Mouse (Mus musculus) kidney, adult 11 months (tissue): ENCODE measurements around the gene Cab39.

ENCODE experiments used
- DNase-seq: peaks from one replicate; pipeline ENCODE4 v3.0.0; 2022

The Cab39 gene

DNA sequence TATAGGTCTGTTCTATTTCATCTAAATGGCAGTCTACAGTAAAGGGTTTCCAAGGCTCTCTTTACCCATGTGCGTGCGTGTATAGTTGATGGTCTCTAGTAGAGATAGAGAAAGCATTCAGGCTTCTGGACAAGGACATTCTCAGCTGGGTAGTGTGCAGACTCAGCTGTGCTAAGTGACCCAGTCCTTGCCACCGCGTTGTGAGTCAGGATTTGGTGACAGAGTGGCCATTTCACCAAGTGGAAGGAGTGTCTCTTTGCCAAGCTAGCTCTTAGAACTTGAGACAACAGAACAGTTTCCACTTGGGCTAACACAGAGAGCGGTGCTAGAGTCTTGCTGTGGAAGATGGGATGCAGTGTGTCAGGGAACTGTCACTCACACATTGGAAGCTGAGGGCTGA is 57.6 kb downstream of the Cab39 start:
- DNase-seq = no peak

DNA sequence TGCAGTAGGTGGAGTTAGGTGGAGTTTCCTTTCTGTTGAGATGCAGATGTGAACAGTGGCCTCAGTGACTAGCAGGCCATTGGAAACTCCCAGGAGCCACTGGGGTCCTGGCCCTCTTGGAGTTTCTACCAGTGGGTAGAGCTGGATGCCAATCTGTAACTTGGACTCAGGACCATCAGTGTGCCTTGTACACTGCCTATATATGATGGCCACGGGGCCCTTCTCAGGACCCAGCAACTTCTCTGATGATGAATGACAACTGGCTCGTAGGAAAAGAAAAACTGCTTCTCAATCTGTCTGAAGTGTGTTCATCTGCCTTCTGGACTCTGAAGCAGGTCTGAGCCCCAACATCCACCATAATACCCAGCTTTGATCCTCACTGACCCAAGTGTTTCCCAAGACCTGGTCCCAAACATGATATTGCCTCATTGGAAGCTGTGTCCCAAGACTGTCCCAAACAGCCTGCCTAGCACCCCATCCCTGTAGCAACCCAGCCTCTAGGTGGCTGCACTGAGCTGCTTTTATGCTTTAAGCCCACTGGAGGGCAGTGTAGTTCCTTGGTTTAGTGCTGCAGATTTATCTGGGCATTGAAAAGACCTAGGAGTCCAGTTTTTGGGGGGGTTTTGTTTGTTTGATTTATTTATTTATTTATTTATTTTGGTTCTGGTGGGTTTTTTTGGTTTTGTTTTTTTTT is 59.9 kb downstream of the Cab39 start:
- DNase-seq = peak; percentile 57

DNA sequence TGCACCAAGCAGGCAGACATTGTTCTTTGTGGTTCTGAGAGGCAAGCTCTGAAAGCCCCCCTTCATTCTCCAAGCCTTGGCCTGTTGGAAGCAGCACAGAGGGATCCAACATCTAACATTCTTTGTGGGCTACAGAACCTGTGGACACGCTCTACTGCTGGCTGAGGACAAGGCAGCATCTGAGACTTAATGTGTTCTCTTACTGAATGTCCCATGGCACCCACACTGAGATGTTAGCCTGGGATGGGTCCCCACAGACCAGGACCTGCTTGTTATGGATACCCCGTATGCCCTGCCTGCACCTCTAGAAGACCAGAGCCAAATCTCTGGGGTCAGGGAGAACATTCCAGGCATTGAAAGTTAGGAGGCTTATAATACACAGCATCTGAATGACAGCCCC is 60.6 kb downstream of the Cab39 start:
- DNase-seq = no peak

DNA sequence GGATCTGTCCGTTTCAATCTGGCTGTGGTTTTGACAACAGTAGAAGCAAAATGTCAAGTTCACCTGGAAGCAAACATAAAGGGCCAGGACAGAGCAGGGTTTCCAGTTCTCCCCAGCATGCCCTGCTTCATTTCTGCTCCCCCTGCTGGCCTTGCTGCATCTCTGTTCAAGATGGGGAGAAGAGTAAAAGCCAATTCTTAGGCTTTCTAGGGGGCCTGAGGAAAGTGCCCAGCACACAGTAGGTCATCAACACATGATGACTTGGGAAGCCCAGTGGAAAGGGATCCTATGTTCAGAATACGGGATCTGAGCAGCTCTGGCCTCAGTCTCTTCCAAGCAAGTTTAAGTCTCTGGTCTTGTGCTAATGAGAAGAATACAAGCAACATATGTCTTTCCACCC is 61.2 kb downstream of the Cab39 start:
- no peak for DNase-seq

DNA sequence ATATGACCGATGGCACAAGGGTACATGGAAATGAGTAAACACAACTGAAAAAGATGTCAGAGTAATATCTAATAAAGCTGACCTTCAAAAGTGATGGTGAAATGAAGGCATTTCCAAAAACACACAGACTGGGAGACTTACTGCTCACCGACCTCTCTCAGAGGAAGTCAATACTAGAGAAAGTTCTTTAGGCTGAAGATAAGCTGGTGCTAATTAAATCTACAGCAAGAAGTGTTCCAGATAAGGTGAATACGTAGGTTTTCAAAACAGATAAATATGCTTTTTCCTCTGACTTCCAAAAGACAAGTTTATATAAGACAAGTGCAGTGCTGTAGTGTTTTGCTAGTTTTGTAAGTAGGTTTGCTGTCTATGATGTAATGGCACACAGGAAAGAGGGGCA is 63.0 kb downstream of the Cab39 start:
- DNase-seq = no peak

DNA sequence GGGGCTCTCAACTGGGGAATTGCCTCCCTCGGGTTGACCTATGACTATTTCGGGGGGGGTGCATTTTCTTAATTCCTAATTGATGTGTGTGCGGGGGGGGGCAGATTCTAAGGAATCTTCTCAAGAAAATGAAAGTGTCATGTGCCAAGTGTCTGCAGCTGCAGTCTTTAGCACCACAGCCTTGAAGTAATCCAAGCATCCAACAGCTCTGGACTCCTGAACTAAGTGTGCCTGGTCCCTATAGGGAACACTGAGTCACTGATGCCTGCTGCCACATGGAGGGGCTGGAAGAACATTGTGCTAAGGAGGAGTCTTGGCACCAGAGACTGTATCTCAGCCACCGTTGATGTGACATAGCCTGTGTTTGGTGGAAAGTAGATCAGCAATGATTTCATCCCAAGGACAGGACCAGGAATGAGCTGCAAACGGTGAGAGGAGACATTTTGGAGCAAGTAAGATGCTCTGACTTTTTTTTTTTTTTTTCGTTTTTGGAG is 64.1 kb downstream of the Cab39 start:
- DNase-seq = no peak

DNA sequence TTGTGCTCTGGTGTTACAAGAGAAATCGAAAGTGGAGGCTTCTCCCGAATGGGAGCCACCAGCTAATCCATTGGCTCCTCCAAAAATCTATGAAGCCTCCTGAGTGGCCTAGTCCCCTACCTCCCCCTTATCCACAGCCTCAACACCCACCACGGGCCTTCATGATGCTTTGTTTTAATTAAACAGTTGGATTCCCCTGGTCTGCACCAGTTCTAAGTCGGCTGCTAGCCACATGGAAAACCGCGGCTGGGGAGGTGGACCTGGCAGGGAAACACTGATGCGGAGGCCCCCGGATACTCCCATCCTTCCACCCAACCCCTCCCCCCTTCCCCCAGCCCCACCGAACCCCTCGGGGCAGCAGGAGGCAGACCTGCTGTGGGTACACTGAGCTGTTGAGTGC is 71.1 kb downstream of the Cab39 start:
- DNase-seq = no peak

DNA sequence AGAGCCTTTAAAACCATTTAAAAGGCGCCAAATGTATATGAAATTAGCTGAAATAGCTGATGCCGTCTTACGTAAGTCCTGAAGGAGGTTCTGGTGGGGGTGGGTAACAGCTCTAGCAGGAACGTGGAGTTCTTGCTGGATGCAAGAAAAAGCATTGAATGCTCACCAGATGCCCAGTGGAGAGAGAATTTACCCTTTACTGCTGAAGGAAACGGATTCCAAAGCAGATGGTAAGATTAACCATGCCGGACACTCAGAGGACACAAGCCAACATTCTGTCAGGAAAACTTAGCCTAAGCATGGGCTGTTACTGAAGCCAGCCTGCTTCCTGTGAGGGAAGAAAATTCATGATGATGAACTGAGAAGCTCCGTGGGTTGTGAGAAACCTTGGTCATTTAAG is 76.8 kb downstream of the Cab39 start:
- no peak for DNase-seq

DNA sequence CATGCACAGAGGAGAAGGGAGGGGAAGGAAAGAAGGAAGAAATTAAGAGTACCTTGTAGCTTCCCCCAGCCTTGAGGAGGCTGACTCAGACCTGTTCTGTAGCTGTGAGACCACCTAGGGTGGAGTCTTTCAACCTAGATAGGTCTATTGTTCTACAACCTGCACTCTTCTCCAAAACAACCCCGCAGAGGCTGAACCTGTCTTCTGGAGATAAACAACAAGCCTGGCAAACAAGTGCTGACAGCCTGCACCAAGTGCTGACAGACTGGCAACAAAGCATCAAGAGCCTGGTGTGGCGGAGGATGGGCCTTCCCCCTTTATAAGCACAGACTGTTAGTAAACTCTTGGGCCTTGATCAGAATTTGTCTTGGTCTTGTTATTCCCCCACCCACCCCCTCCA is 77.3 kb downstream of the Cab39 start:
- DNase-seq = no peak

DNA sequence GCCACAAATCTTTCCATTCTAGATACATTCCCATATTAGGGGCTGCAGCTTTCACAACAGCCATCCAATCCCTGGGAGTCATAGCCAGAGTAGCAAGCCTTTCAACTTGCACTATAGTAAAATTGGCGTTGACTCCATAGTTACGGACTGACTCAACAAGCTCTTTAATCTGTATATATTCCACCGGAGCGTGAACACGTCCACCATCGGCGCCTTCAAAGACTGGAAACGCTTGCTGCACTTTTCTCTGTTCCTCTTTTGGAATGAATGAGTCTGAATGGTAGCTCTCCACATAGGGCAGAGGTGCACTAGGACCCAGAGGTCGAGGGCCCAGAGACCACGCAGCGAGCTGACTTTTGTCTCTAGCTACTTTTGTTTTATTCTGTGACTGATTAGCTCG is 88.8 kb downstream of the Cab39 start:
- no peak for DNase-seq

DNA sequence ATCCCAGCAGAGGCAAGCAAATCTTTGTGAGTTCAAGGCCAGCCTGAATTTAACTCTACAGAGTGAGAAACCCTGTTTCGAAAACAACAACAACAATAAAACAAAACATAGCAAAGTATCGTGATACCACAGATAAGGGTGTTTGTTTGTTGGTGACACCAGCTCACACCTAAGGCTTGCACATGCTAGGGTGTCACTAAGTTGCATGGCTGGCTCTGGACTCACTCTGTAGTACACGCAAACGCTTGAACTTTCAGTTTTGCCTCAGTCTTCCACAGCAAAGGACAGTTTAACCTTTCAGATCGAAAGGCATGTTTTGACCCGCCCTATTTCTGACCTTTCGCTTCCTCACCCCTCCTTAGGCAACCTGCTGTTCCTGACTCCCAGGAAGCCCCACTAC is 94.0 kb downstream of the Cab39 start:
- DNase-seq = no peak

DNA sequence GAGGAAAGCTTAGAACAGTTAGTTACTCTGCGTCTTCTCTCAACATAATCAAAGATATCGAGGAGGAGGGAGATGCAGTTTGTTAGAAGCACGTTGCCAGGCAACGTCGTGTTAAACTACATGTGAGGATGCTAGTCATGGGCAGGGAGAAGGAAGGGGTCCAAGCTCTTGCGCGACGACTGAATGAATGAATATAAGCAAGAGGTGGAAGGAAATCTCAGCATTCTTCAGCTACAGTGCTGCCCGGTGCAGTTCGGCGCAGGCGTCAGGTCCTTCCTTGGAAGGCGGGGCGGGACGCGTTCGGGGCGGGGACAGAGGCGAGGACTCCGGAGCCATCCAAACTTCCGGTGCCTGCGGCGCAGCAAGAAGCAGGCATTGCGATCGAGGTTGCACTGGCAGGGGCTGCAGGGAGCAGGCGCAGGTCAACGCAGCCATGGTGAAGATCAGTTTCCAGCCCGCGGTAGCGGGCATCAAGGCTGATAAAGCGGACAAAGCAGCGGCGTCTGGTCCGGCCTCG is 101.0 kb downstream of the Cab39 start, which contains the start of gene Itm2c:
Gene Itm2c (plus strand): TSS at position 51 of the 517 bp plus-strand sequence.
- peak; percentile 77 for DNase-seq

DNA sequence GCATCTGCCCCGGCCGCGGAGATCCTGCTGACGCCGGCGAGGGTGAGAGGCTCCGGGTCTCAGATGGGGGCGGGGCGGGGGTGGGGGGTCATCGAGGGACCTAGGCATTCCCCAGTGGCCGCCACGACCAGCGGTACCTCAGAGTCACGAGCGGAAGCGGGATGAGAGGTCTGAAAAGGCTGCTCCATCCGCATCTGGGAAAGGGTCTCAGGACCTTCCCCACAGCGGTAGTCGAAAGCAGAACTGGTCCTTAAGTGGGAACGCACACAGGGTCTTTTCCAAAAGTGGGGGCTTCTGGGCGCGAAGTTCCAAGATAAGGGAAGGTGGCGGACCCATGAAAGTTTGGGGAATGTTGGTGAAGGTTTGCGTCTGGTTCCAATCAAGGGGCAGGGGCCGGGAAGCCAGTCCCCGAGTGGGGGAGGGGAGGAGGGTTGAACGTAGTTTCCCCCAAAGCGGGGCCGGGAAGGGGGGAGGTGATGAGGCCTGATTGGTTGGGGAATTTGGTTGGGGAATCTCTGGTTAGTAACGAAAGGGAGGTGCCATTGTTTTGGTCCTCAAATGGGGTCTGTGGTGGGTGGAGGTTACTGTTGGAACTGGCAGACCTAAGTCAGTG is 101.6 kb downstream of the Cab39 start:
- no peak for DNase-seq

DNA sequence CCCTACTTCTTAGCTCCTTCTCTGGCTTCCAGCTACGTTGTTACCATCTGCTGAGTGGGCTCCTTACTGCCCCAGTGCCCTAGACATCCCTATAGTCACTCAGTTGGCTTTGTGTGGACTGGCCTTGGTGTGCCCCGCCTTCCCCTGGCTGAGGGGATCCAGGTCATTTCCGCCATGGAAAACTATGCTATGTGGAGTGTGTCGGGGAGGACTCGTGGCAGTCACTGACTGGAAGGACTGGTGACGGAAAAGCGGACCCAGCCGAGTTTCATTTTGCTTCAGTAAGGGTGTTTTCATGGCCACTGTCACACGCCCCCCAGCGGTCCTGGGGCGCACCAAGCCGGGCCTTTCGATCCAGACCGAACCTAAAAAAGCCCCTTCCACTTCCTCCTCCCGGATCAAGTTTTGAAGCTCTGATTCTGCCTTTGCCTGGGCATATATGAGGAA is 102.2 kb downstream of the Cab39 start:
- DNase-seq = peak; percentile 57

DNA sequence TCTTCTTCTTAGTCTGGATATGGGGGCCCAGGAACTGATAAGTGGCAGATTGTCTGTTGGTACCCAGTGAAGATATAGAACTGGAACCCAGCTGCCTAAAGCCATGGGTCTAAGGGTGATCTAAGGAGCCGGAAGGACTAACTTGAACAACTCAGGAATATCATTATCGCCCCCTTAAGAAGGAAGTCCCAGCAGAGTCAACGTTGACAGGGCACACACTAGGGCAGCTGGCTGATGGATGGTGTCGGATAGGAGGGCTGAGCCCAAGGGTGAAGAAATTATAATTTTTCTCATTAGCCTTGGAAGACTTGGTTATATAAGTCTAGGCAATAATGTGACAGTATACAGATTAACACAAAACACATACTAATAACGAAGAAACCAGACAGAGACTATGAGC is 102.9 kb downstream of the Cab39 start:
- DNase-seq = no peak

DNA sequence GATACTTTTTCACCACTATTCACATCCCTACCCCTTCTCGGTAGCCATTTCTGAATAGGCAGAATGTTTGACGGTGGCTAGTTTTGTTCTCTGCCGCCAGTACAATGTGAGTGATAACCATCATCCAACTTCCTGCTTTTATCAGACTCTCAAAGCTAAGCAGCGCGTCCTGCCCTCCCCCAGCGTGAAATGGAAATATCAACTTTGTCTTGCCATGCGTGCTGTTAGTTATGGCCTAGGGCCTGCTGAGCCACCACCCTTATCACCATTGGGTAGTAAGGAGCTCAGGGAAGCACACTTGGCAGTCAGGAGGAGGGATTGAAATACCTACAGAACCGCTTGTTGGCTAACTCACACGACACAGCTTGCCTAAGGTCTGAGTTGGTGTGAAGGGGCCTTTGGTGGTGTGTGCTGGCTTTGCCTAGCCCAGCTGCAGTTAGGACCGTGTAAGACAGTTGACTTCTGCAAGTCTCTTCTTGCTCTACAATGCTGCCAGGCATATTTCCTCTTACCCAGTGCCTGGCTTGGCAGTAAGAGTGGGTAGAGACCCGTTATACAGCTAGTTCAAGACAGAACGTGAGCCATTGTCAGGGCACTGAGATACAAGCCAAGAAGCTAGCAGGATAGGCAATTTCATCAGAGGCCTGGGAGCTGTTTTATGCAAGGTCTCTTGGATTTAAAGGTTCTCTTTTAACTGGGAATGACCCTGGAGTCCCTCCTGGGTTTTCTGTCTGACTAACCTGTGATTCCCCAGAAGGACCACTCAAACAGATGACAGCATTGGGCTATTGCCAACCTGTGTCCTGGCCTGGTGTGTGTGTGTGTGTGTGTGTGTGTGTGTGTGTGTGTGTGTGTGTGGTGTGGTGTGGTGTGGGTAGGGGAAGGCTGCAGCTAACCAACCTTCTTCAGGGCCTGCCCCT is 103.8 kb downstream of the Cab39 start:
- DNase-seq = no peak

DNA sequence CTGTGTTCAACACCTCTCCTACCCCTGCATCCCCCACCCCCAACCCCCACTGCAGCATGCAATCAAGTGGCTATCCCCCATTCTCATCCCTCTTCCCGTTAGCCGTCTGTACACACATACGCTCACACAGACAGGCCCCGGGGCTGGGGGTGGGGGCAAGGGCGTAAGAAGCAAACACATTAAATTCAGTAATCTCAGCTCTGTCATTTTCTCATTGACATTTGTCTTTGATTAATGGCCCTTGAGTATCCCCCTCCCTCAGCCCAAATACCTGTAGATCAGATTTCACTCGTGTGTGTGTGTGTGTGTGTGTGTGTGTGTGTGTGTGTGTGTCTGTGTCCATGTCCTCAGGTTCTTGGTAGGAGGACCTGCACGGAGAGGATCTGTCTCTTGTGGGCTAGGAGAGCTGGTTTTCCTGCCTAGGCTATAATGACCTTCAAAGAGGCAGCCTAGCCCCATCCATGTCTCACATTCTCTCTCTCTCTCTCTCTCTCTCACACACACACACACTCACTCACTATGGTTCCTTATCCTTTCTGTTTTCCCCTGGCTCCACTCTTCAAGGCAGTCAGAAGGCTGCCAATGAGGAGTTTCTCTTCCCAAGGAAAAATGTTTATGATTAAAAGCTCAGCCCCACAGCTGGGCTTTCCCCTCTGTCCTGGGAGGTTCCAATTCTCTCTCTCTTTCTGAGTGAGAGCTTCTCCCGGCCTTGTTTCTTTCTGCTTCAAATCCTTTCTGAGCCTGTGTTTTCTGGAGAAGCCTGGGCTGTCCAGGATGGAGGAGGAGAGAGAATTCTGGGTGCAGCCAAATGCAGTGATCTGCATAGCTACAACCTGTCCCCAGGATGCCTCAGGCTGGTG is 104.9 kb downstream of the Cab39 start:
- no peak for DNase-seq

DNA sequence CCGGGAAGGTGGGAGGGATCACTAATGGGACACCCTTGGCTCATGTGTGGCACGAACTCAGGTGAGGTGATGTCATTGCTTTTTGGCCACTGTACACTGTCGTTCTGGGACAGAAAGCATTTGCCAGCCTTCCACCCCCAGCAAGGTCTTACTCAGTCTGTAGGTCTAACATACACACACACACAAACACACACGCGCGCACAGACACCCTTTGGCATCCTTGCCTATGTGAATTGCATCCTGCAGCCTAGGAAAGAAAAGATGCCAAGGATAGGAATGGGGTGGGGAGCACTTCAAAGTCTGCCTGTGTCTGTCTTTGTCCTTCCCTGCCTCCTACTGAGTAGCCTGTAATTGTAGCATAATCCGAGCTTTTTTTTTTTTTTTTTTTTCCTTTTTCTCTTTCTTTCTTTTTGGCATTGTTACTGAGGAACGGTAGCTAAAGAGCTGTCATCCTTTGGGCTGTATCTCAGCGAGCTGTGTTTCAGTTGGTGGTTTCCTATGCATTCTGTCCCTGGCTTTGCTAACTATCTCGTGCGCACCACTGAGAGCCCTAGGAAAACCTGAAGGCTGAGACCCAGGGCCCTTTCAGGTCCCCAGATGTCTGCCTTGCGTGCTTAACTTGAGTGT is 105.6 kb downstream of the Cab39 start:
- no peak for DNase-seq

DNA sequence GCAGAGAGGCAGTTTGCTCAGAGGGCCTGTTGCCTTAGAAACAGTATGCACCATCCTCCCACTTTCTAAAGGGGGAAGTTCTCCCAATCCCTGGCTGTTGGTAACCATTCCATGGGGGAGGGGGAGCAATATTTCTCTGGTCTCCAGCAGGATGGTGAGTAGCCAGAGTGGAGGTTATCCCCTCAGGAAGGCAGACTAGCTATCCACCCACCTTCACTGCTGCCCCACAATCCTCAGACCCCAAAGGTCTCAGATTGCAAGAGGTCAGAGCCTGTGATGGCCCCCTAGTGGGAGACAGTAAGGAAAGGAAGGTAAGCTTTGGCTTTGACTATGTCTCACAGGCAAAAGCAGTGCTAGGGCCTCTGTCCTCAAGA is 106.1 kb downstream of the Cab39 start:
- no peak for DNase-seq

DNA sequence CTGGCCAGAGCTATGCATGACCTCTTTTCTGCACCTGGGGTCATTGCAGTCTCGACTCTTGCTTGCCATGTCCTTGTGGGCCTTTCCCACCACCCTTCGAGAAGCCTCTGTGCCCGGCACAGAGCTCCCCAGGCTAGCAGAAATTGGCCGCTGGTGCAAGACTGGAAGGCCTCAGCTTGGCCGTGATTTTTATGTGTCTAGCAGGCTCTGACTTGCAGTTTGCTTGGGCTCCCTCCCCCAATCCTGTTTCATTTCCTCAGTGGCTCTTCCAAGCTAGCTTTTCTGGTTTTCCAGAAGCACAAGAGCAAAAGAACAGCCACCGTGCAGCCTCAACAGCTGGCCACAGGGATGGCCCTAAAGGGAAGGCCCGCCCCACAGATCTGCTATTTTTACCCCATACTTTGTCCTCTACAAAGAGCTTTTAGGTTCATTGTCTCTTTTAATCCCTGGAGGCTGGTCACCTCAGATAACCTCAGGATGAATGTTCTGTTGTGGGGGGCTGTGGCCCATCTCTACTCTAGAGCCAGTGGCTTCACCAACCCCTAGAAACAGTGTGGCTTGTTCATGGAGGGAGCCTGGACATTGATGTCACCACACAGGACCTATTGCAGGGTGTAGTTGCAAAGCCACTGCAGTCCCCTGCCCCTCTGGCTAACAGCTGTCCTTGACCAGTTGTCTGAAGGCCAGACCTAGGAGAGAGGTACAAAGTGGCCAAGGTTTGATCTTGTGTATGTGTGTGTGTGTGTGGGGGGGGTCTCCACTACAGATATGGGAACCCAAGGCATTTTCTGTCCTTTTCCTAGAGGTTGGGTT is 107.5 kb downstream of the Cab39 start:
- no peak for DNase-seq
